Mouse (Mus musculus) regulatory T cell (primary cell): Measurements from ENCODE around the gene Usp24.

Experiments
- in situ Hi-C: fragments of 300-600 bp; cut with MboI, MseI; formaldehyde crosslinking; loops from one replicate; pipeline ENCODE4 v1.15.1; 2025; ENCODE audit warnings: high pct_unique_total_duplicates

The Usp24 gene

DNA sequence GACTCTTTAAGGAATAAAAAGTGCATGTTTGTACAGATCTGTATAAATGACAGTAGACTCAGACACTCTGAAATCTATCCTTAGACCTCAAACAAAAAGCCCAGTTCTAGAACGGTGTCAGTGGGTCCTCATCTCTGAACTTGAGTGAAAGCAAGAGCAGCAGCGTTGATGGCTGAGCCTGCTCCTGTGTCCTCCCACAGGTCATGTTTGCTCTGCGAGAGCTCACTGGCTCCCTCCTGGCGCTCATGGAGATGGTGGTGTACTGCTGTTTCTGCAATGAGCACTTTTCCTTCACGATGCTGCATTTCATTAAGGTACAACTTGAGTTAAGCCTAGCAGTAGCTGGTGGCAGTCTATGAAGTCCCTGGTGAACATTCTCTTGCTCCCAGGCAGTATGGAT, 110.3 kb downstream of the Usp24 start:
- in situ Hi-C loops: no loop called here

DNA sequence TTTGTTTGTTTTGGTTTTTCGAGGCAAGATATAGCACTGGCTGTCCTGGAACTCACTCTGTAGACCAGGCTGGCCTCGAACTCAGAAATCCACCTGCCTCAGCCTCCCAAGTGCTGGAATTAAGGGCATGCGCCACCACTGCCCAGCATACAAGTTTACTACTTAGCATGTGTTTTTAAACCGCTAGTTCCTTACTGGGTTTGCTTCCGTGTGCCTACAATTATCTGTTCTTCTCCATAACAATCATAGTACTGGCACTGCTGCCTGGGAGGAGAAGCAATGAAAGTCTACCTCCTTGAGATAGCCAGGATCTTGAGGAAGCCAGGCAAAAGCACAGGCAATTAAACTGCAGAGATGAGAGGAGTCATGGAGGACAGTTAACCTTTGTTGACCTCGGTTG, 112.6 kb downstream of the Usp24 start:
- in situ Hi-C loops: no loop called here

DNA sequence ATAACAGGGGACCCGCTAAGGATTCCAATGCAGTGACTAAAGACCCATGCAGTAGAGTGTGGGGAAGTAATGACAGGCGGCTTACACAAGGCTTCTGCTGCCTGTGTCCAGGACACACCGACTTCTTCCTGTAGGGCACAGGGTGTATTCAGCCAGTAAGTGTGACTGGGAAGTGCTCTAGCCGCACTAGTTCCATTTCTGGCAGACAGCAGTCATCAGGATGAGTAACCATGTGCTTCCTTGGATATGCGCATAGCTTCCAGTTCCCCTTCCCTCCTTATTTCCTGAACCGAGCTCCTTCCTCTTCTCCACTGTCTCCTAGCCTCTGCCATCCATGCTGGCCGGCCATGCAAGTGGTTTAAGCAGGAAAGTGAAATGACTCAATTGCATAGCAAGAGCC, 113.1 kb downstream of the Usp24 start:
- in situ Hi-C loops: no loop called here

DNA sequence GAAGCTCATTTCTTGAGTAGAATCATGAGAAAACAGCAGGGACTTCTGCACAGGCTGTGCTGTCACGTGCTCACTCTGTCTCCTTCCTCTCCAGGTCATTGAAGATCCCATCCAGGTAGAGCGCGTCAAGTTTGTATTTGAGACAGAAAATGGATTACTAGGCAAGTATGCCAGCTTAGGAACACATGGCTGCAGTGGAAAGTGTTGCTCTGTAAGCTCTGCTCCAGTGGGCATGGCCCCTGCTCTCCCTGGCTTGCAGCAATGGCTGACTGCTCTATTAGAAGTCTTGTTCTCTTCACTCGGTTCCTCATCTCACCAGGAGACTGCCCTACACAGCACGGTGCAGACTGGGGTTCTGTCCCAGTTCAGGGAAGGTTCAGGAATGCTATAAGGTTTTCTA, 114.4 kb downstream of the Usp24 start:
- in situ Hi-C loops: no loop called here

DNA sequence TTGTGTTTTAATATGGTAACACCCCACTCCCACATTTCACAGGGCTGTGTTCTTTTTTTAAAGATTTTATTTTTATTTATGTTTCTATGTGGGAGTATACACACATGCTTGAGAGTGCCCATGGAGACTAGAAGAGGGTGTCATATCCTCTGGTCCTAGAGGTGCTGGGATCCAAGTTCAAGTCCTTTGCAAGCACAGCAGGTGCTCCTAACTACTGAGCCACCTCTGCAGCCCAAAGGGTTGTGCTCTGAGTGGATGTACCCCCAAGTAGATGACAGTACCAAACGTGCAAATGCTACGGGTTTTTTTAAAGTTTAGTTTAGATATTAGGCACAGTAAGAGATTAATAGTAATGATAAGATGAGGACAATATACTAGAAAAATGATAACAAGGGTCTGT, 119.4 kb downstream of the Usp24 start:
- in situ Hi-C loops: no loop called here

DNA sequence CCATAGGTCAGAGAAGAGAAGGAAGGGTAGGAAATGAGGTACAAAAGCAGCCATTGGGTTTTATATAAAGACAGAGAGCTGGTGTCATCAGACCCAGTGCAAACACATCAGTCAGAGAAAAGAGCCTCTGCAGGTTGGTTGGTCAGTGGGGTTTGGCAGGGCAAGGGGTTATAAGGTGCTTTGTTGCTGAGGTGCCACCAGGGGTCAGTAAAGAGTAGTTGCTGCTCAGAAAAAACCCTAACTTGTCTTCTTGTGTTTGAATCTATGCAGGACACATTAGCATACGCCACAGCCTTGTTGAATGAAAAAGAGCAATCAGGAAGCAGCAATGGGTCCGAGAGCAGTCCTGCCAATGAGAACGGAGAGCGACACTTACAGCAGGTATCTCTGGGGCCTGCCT, 120.5 kb downstream of the Usp24 start:
- in situ Hi-C loops: no loop called here

DNA sequence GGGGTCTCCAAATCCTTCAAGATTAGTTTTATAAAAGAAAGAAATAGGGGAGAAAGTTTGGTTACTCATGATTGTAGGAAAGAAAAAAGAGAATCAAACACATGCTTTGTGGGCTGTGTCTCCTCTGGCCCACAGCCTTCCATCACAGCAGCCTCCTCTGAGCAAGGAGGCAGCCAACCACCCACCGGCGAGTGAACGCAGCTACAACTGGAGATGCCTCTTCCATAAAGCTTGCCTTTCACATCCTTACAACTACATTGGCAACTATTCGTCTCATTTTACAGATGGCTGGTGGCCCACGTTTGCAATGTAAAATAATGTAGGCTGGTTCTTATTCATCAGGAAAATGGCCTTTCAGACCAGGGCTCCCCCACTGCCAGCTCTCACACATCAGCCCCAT, 121.2 kb downstream of the Usp24 start:
- in situ Hi-C loops: no loop called here

DNA sequence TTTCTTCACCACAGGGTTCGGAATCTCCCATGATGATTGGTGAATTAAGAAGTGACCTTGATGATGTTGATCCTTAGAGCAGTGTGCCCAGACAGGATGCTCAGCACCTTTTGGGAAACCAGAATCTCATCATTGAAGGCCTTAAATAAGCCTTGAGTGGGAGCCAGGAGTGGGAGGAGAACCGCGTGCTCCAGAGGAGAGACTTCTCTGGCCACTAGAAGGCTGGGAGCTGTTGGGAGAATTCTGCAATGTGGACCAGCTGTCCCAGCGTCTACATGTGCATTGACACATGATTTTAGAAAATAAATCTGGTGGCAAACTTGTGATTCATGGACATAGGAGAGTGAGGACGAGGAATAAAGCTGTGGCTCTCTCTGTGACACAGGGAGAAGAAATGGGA, 122.8 kb downstream of the Usp24 start:
- in situ Hi-C loops: no loop called here

DNA sequence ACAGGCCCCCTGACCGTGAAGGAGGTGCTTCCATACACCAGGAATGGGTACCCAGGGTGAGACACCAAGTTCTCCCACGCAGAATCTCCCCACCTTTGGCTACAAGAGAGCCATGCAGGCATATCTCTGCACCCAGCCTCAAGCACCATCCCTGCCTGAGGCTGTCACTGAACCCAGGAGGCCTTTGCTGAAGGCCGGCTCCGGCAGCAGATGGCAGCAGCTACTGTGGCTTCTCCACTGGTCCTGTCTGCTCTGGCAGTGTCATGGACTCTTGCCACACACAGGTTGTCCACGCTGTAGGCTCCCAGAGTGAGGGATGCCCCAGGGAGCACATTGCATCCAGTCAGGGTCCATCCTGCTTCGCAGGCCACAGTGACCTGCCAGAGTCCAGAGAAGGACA, 127.2 kb downstream of the Usp24 start:
- in situ Hi-C loops: no loop called here

DNA sequence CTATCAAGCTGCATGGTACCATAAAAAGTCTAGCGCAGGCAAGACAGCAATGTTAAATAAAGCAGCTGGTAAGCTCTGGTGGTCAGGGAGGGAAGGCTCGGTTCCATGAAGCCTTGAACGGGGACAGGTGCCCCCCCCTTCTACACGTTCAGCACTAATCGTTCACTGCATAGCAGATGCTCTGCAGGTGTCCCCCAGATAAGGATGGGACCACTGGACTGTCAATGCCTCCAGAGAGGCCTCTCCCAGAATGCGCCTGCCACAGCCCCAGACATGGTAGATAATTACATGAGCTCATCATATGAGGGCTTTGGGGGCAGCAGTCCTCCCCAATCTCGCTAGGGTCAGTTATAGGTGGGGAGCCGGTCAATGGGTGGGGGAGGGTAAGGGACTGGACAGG, 133.3 kb downstream of the Usp24 start:
- in situ Hi-C loops: no loop called here

DNA sequence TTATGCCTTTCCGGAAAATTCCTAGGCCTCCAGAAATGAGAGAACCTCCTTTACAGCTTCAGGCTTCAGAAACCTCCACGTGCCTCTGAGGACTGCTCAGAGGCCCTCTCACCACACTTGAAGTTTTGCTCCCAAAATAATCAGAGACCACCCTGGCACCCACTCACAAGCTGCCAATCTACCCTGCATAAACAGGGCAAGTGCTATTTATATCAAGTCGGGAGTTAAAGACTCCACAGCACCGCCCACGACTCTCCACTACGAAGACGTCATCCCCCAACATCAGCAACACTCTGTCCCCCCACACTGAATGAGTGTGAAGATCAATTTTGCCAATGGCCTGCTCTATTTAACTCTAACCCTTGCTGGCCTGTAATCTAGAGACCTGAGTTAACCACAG, 136.4 kb downstream of the Usp24 start:
- in situ Hi-C loops: no loop called here

DNA sequence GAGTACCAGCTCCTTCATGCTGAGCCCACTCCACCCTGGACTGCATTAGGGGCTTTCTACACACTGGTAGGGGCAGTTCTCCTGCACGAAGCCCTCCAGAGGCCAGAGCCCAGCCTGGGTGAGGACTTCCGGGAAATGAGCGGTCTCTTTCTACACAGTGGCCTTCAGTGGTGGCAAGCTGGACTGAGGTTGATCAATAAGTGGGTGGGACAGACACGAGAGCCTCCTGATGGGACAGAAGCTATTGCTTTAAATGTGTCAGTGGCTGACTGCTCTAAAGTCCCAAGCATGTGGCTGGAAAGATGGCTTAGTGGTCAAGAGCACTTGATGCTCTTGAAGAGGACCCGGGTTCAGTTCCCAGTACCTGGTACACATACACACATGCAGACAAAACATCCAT, 137.1 kb downstream of the Usp24 start:
- in situ Hi-C loops: no loop called here

DNA sequence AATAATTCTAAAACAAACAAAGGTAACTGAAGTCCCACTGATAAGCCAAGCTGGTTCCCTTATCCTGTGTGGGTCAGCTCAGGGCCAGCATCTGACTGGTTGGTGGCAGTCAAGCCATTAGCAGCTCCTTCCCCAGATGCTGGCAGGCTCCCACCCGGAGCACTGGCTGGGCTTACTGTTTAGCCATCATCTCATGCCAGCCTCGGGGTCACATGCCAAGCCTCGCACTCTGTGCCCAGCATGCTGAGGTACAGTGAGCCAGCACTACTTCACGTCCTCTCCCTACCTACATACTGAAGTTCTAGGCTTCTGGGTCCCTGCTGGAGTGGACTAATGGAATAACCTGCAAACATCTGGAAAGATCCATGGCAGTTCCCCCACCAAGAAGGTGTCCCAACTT, 137.5 kb downstream of the Usp24 start:
- in situ Hi-C loops: no loop called here

DNA sequence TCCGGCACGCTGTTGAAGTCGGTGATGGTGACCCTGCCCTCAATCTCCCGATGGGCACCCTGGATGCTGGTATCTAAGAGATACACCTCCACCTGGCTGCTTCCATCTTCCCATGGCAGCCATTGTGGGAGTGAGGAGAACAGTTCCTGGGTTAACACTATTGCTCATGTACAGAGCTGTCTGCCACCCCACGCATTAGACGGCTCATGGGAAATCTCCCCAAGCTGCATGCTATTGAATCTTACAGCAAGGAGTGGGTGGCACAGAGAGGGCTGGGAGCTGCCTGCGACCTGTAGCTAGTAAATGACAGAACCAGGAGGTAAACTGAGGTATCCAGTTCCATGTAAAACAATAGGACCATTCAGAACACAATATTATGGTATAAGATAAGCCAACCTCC, 138.5 kb downstream of the Usp24 start:
- in situ Hi-C loops: no loop called here

DNA sequence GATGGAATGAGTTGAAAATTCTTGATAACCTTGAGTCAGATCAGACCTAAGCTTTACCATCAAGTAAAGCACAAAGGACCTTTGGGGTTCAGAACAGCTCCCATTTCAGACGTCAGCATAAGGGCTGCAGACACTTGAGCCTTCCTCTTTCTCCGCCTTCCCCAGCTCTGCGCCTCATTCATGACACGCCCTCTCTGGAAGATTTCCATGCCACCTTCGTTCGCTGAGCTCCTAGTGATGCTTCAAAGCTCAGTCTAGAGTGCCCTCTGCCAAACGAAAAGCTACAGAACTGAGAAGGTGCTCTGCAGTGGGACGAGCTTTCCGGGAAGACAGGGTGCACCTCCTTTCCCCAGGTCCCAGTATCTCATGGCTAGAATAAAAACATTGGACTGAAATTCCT, 146.0 kb downstream of the Usp24 start:
- in situ Hi-C loops: no loop called here

DNA sequence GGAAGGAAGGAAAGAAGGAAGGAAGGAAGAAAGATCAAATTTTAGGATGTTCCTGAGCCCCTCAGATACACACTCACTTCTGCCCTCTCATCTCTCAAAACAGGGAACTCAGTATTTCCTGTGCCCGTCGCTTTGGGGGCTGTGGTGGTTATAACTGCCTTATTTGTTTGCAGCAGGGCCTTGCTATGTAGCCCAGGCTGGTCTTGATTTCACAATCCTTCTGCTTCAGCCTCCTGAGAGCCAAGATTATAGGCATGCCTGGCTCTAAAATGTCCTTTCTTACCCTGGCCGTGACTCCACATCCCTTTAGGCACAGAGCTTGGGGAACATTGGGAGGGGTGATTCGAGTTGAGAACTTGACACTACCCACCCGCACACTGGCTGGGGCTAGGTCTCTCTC, 146.5 kb downstream of the Usp24 start:
- in situ Hi-C loops: no loop called here

DNA sequence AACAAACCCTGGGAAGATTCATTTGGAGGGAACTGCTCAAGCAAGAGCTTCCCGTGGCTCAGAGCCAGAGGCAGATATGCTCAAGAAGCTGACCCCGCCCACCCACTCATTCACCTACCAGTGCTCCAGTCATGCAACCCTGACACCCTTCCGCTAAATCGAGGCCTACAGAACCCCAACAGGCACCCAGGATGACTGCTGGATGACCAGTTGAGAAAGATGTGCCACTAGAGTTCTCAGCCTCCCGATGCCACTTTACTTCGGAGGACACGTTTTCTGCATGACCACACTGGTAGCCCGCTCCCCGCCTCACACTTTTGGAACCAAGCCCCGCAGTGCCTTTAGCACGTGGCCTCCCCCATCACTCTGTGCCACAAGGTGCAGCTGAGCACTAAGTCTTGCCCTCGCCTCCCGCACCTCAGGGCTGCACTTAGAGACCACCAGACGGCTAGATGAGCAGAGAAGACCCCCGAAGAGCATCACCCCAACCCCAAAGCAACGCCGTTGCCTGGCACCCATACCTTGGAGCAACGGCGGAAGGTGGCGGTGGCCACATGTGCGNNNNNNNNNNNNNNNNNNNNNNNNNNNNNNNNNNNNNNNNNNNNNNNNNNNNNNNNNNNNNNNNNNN, 147.3 kb downstream of the Usp24 start:
- in situ Hi-C loops: no loop called here

DNA sequence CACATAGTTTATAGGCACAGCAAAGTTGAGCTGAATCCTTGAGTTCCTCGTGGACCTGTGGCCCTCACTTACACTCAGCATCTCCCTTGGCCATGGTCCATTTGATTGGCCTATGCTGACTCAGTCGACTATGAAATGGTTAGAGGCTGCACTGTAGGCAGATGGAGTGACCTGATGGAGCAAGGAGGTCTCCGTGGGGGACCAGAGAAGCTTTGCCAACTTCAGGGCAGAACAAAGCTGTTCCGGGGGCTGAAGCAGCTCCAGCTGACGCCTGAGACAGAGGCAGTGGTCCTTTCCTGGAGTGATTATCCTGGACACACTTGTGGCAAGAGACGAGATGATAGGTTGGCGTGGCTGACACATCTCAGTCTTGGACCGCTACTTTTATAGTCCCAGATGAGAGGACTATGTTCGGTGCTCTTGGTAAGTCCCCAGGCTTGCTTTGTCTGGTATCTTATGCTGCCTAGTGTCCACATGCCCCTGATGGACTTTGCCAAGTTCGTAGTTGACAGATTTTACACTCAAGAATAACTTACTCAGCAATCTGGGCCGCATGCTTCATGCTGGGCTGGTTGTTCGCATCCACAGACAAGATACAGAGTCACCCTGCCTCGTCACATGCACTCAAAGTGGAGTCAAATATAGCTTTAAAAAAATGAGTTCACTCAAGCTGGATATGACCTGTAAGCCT, 151.6 kb downstream of the Usp24 start:
- in situ Hi-C loops: no loop called here

DNA sequence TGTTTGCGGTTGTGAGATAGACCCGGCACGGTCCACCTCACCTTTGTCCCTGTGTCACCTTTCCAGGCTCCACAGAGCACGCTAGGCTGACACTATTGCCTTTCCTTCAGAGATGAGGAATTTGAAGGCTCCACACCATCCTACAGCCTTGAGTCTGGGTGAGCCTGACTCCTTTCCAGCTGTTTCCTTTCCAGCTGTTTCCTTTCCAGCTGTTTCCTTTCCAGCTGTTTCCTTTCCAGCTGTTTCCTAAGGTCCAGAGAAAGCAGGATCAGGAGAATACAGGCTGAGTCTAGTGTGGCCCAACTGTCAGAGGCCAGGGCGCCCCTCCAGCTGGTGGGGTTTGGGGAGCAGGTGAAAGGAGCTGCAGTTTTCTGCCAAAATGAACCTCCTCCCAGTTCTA, 154.9 kb downstream of the Usp24 start:
- in situ Hi-C loops: loop anchor here (10.0 kb wide), 1 partner anchor 54 kb away; no protein-coding TSS in a partner anchor

DNA sequence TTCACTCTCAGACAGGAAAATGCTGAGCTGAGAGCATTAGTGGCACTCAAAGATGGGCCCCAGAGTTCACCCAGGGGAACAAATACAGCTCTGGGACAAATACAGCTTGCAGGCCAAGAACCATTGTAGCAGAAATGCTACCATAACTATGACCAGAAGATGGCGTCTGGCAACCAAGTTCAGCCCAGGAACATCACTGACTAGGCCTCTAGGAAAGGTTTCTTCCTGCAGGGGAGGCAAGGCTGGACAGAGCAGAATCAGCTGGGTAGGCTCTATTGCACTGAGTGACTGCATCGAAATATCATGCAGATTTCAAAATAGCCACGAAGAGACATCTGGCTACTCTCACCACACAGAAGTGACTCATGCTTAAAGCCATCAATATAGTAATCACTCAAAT, 156.3 kb downstream of the Usp24 start:
- in situ Hi-C loops: loop anchor here (10.0 kb wide), 1 partner anchor 52 kb away; no protein-coding TSS in a partner anchor

DNA sequence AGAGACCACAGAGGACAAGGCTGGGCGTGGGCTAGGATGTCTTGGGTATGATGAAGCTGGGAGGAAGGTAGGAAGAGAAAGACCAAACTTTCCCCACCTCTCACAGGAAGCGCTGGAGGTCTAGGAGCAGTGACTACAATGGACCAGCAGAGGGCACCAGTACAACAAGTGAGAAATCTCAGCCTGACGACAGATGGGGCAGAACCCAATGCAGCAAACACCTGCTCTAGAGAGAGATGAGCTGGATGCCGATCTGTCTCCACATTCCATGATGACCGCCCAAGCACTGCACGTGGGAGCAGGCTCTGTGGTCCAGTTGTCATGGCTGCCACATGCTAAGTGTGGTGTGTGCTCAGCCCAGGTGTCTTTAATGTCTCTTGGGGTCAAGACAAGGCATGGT, 158.2 kb downstream of the Usp24 start:
- in situ Hi-C loops: loop anchor here (10.0 kb wide), 1 partner anchor 51 kb away; no protein-coding TSS in a partner anchor

DNA sequence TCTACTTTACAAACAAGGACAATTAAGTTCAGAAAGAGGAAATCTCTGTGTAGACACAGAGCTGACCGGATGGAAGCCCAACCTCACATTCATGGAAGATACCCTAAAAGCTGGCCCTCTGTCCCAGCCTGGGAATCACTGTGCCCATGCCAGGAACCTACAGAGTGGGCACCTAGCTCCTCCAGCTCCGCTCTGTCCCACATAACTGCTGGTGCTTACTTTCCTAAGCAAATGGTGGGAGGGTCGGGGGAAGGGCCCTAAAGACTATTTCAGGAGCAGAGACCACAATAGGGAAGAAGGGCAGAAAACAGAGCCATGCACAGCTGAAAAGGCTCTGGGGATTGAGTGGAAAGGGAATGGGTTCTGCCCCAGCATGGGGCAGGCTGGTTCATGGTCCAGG, 164.5 kb downstream of the Usp24 start:
- in situ Hi-C loops: no loop called here

DNA sequence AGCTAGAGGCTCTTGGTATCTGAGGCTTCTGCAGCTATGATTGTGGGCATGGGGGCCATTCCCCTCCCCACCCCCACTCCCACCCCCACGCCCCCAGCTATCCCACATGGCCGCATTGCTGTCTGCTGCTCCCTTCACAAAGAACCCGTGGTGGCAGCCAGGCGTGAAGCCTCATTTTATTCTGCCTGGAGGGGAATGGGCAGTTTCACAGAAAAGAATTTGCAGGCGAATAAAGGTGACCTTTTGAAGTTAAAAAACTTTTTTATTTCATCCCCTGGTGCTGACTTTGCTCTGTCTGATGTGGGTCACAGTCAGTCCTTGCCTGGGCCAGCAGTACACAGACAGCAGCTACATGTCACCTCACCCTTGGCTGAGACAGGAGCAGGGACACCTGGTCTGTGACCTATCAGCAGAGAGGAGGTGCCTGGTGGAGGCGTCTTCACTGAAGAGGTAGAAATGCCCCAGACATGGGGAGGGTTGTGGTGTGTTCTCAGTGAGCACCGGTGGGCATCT, 167.3 kb downstream of the Usp24 start:
- in situ Hi-C loops: no loop called here
